Mouse (Mus musculus): ENCODE measurements around the gene Knstrn.

The Knstrn gene

DNA sequence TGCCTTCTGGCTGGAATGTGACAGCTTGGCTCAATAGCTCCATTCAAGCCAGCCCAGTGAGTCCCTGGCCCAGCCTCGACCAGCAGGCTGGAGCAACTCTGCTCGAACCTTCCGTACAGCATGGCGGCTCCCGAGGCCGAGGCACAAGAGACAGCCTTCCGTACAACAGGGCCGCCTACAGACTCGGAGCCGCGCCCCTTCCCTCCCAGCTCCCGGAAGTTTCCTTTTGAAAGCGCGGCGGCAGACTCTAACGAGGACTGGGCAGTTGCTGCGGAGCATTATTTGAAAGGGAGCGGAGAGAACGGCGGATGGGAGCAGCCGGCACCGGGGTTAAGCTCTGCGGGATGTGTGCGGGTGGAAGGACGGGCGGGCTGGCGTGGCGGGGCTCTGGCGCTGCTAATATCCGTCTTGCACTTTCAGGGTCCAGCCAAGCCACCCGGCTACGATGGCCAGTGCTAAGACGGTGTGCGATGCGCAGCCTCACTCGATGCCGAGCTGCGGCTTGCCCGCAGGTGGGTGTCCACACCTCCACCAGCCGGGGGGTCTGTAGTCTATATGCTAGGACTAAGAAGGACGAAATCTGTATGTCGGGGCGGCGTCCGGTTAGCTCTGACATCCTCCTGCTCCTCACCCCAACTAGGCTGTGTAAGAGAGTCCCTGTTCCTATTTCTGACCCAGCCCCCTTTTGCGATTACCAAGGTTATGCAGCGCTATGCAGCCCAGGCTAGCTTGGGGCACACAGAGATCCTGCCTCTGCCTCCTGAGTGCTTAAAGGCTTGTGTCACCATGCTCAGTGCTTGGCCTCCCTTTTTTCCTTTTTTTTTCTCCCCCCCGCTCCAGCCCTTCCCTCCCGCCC lies at the start of gene Knstrn:
Knstrn (plus strand) TSS at position 23 of the 856 bp plus-strand sequence.
- in situ Hi-C loops (cut with MboI, MseI), result no loop called here

GRCm38 (mm10) chr2:118764094-118764831 lies 49.5 kb upstream of the Knstrn start:
- in situ Hi-C loops (cut with MboI, MseI), result loop anchor here (10.0 to 25.0 kb wide), 2 partner anchors 123 to 939 kb away; no protein-coding TSS in a partner anchor

GRCm38 (mm10) chr2:118764875-118765274 lies 48.9 kb upstream of the Knstrn start:
- in situ Hi-C loops (cut with MboI, MseI), result loop anchor here (10.0 to 25.0 kb wide), 2 partner anchors 122 to 940 kb away; no protein-coding TSS in a partner anchor

DNA sequence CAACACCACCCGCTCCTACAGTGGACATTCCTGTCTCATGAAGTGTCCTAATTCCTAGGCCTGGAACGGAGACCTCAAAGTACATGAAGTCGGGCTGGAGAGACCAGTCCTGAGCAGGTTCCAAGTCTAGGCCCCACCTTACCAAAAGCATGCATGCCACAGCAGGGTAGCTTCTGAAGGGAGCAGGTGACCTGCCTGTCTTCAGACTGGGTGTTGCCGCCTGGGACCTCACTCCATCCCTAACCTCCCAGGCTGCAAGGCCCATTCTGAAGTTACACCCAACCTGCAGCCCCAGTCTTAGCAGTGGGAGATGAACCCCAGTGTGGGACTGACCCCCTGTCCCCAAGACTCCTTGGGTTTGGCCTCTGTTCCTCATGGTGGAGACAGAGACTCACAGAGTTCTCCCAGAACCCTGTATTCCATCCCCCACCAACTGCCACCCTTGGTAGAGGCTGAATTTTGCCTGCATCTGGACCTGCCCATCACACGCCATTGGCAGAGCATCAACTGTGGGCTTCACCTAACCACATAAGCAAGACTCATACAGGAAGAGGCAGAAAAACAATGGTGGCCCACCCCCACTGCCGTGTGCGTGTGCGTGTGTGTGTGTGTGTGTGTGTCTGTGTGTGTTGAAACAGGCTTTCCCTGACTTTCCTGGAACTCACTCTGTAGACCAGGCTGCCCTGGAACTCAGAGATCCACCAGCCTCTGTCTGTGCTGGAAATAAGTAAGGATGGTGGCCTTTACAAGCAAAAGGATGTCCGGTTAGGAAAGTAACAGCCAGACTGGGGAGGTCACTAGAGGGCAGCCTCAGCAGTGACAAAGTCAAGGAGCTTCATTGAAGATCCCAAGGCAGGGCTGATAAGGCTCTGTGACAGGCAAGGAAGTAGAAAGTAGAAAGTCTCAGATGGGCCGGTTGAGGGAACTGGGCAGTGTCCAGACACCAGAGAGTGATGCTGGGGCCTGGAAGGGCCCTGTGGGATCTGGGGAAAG lies 47.5 kb upstream of the Knstrn start:
- in situ Hi-C loops (cut with MboI, MseI), result loop anchor here (10.0 to 25.0 kb wide), 2 partner anchors 121 to 942 kb away; no protein-coding TSS in a partner anchor

DNA sequence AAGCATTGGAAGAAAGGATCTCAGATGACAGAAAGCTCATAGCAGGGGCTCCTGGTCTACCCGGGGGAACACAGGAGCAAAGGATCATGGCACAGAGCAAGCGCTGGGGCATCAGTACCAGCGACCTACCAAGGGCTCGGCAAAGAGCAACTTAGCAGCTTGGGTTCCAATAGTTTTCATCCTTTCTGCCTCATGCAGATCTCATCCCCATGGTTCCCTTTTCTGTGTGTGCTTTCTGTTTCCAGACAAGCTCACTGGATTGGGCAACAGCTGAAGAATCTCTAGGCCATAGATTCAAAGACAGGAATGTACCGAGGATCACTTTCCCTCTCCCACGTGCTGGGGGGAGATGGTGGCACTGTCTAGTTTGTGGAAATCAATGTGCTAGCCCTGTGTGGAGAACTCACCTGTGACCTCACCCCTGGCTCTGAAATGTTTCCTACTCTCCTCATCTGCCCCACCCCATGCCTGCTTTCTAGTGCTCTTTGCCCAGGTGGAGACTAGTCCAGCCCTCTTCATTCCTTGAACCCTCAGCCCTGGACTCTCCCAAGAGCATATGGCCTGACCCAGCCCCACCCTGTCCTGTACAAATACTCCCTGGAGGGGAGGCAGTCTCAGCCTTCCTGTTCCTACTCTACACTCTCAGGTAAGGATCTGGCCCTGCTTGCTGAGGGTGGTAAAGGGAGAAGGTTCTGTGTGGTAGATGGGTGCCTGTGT lies 41.5 kb upstream of the Knstrn start, which contains the start of gene Phgr1:
Phgr1 (plus strand) TSS at position 612 of the 717 bp plus-strand sequence.
- in situ Hi-C loops (cut with MboI, MseI), result loop anchor here (25.0 kb wide), 1 partner anchor 115 kb away; no protein-coding TSS in a partner anchor

GRCm38 (mm10) chr2:118774536-118774935 lies 39.3 kb upstream of the Knstrn start:
- in situ Hi-C loops (cut with MboI, MseI), result loop anchor here (25.0 kb wide), 1 partner anchor 113 kb away; no protein-coding TSS in a partner anchor

- in situ Hi-C loops (cut with MboI, MseI), result no loop called here
These were observed 38.4 kb upstream of the Knstrn start for GRCm38 (mm10) chr2:118775396-118775795.

GRCm38 (mm10) chr2:118775846-118776245 lies 38.0 kb upstream of the Knstrn start:
- in situ Hi-C loops (cut with MboI, MseI), result no loop called here

- in situ Hi-C loops (cut with MboI, MseI), result no loop called here
These were observed 37.5 kb upstream of the Knstrn start for GRCm38 (mm10) chr2:118776295-118776694.

- in situ Hi-C loops (cut with MboI, MseI), result no loop called here
These were observed 35.4 kb upstream of the Knstrn start for GRCm38 (mm10) chr2:118778418-118778817.

DNA sequence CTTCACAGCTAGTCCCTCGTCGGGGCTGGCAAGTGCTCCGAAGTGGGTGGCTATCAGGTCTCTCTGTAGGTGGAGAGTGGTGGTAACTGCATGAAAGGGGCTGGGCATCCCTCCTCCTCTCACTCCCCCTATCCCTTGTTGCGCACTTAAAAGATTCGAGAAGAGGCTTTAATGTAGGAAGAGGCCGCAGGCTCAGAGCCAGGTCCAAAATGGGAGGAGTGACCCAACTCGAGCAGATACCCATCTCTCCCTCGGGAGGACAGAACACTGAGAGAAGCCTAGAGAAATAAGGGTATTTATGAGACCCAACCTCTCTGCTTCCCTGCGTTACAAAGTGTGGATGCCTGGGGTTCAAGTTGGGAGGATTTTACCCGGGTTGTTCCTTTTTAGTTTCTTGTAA lies 34.7 kb upstream of the Knstrn start:
- in situ Hi-C loops (cut with MboI, MseI), result no loop called here

- in situ Hi-C loops (cut with MboI, MseI), result no loop called here
These were observed 34.0 kb upstream of the Knstrn start, which contains the start of gene Disp2 for GRCm38 (mm10) chr2:118779504-118780480. Disp2 (plus strand) TSS chr2:118779719.

GRCm38 (mm10) chr2:118781115-118781514 lies 32.7 kb upstream of the Knstrn start:
- in situ Hi-C loops (cut with MboI, MseI), result no loop called here

DNA sequence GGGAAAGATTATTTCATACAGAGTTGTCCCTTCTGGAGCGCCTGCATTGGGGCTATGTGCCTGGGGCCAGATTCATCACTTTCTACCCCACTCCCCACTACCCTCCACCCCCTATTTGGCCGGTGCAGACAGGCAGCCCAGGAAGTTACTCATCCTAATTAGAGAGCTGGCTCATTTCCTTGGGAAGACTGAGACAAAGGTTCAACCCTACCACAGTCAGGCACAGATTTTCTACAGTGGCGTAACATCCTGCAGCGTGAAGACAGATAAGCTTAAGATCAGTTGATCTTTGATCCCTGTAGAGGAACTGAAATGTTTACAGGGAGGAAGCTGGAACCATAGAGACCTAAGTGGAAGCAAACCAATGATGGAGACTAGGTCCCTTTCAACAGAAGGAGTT lies 31.5 kb upstream of the Knstrn start:
- in situ Hi-C loops (cut with MboI, MseI), result no loop called here

- in situ Hi-C loops (cut with MboI, MseI), result no loop called here
These were observed 30.7 kb upstream of the Knstrn start for GRCm38 (mm10) chr2:118783093-118783492.

- in situ Hi-C loops (cut with MboI, MseI), result no loop called here
These were observed 30.1 kb upstream of the Knstrn start for GRCm38 (mm10) chr2:118783663-118784062.

DNA sequence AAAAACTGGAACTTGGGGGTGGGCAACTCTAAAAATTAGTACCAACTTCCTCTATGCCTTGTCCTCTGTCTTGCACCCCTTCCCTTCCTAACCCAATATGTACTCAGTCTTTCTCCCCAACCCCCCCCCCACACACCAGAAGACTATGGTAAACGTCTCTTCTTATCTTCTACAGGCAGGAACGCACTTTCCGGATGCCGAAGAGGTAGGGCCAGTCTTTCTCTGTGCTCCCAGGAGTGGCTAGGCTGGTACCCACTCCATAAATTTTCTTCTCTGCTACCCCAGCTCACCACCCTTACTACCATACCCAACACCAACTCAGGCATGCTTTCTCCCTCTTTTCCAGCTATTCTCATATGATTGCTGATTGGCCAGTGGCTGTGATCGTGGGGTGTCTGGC lies 27.3 kb upstream of the Knstrn start:
- in situ Hi-C loops (cut with MboI, MseI), result no loop called here

- in situ Hi-C loops (cut with MboI, MseI), result no loop called here
These were observed 24.3 kb upstream of the Knstrn start for GRCm38 (mm10) chr2:118789501-118789900.

- in situ Hi-C loops (cut with MboI, MseI), result no loop called here
These were observed 23.6 kb upstream of the Knstrn start for GRCm38 (mm10) chr2:118790221-118790550.
